Mouse (Mus musculus): ENCODE data around the gene Cyb5r3.

DNA sequence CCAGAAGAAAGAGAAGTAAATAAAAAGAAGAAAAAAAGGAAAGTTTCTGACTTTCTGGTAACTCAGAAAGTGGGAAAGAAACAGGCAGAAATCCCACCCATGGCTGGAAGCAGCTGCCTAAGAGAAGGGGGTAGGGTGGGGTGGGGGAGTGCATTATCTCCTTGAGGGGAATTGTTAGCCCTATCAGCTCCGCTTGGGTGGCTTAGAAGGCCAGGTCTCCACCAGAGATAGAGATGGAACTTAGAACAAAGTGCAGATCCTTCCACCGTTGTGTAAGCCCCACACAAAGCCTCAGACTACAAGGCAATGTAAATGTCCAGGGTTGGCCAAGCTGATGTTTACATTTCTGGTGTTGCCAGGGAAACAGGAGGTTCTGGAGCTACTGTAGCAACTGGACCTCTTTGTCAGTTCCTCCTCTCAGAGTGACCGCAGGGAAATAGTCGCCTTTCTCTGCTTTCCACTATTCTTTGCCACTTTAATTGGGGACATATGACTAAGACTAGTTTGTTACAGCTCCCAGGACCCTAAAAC is 9.5 kb upstream of the Cyb5r3 start:
- no peak for TF ChIP-seq EP300 (IDR thresholded peaks at IDR 0.05; ENCODE audit: low read depth)
- no peak for TF ChIP-seq CTCF (IDR thresholded peaks at IDR 0.05; ENCODE audit: low read depth)
